Mouse (Mus musculus): ENCODE data around the gene Gbx2.

Gbx2 gene

DNA sequence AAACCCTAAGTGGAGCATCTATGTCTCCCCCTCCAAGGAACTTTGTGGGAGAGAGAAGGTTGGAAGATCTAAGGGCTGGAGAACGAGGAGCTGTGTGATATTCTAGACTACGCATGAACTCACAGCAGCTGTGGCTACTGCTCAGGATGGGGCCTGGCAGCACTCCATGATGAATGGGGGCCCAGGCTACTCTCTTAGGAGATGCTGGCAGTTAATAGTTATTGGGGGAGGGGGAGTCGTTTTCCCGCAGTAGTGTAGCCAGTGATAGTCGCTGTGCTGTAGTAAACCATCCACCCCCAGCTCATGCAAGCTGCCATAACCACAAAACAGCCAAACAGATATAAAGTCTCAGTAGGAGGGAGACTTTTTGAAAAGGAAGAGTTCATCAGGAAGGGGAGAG, 18.6 kb downstream of the Gbx2 start:
- DNase-seq (ENCODE audit: low read depth, low spot score), result no peak

DNA sequence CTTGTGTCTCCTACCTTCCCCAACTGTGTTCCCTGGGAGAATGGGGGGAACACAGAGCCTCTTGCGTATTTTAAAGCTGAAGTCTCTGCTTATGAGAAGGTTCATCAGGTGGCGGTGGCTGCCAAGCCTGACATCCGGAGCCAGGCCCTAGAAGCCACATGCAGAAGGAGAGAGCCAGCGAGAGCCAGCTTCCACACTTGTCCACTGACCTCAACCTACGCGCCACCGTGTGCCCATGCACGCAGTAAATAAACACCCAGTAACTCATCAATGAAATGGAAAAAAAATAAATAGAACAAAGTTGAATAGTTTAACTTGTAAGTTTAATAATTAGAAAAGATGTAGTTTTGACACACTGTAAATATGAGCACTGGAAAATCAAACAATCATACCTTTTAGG, 21.2 kb downstream of the Gbx2 start:
- no peak for DNase-seq (ENCODE audit: low read depth, low spot score)

DNA sequence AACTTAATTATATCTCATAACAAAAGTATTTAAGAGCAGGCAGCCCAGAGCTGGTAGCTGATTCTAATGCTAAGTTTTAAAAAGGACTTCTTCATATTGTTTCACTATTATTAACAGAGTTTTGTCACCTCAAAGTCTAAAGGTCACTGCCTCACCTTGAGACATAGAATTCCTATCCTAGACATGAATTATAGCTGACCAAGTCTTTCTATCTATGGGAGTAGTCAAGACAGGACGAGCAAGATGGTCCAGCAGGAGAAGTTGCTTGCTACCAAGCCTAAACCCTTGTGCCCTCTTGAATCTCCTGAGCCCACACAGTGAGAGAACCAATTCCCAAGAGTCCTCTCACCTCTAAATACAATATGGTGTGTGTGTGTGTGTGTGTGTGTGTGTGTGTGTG, 28.3 kb downstream of the Gbx2 start:
- DNase-seq (ENCODE audit: low read depth, low spot score), result no peak

DNA sequence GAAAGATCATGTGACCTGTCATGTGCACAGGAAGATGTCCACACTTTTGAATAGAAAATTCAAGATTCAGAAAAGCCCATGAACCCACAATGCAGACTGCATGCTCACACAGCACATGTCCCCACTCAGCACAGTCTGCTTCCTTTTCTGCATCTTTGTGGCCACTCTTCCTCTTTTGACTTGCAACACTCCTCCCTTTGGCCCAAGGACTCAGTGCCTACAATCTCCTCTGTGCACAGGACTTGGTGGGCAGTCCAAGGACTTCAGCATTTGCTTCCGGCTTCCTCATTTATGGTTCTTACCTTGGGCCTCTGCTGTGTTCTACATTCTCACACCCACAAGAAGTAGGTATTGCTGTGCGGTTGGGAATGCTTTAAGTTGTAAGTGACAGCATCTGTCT, 28.7 kb downstream of the Gbx2 start:
- no peak for DNase-seq (ENCODE audit: low read depth, low spot score)

DNA sequence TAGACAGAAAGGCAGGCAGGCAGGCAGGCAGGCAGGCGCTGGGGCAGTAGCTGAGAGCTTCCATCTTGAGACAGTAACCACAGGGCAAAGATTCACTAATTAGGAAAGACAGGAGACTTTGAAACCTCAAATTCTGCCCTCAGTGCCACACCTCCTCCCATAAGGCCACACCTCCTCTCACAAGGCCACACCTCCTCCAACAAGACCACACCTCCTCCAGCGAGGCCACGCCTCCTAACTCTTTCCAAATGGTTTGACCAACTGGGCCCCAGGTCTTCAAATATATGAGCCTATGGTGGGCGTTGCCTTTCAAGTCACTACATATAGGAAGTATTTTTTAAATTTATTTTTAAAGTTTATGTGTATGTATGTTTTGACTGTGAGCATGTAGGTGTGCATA, 29.6 kb downstream of the Gbx2 start:
- DNase-seq (ENCODE audit: low read depth, low spot score), result no peak

DNA sequence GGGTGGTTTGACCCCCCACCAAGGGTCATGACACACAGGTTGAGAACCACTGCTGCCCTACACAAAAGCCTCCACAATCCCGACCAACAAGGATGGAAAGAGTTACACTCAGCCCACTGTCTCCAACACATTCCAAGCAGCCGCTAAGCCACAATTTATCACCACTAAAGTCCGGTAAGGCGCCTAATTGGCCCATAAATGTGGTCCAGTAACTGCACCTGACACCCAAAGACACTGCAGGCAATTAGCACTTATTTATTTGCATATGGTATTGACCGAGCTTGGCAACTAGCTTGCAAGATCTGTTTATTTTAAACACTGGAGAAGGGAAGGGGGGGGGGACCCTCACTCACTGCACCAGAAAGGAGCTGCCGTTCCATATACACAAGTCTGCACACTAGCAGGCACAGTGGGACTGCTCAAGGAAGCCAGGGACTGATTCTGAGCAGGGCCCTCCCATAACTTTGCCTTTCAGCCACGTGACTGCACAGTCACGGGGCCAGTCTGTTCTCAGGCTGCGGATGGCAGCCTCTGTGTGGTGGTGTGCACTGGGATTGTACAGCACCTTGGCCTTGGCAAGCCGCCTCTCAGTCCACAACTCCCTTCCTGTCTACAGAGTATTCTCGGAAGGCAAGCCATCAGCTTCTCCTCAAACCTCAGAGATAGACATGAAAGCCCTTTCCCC, 31.1 kb downstream of the Gbx2 start:
- DNase-seq (ENCODE audit: low read depth, low spot score), result no peak

DNA sequence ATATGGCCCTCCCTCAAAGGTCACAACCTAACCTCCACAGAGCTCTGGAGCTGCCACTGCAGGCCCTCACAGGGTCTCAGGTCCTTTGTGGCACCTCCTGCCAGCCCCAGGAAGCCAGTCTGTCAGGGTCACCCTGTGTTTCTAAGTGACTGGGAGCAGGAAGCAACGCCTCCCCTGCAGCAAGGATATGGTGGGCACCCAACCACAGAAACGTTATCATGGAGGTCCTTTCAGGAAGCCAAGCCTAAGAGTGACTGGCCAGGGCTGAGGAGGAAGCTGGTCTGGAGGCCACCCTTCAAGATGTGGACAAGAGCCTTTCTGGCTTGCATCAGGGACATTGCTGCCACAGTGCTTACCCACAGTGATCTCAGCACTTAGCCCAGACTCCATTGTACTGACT, 31.9 kb downstream of the Gbx2 start:
- no peak for DNase-seq (ENCODE audit: low read depth, low spot score)

DNA sequence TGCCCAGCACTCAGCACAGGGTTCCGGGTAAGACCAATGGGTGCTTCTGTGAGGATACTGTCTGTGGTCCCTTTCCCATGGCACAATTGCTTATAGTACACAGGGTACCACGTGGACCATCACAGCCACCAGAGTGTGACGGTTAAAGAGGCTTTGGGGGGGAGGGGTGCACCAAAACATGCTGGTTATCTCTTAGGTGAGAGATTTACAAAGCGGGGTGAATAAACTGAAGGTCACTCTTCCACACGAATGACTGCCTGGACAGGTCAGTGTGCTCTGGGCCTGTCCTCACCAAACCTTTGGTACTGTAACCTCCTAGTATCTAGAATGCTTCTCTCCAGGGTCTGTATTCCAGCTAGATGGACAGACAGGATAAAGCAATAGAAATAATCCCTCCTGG, 35.2 kb downstream of the Gbx2 start:
- DNase-seq (ENCODE audit: low read depth, low spot score), result no peak

DNA sequence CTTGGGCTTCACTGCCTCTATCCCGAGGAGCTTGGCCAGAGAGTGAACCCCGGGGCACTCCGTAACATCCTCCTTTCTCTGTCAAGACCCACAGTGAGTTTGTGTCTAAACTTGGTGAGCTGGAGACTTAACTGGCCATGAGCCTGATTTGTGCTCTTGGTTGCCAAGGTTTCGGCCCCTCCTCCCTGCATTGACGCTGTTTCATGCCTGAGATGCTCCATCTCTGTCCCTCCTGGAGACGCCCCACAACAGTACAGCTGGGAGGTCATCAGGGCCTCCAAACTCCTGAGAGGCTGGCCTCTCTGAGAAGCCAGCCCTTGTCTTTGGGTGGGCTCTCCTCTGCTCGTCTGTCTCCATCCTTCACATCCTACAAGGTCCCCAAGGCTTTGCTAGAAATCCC, 38.7 kb downstream of the Gbx2 start:
- no peak for DNase-seq (ENCODE audit: low read depth, low spot score)

DNA sequence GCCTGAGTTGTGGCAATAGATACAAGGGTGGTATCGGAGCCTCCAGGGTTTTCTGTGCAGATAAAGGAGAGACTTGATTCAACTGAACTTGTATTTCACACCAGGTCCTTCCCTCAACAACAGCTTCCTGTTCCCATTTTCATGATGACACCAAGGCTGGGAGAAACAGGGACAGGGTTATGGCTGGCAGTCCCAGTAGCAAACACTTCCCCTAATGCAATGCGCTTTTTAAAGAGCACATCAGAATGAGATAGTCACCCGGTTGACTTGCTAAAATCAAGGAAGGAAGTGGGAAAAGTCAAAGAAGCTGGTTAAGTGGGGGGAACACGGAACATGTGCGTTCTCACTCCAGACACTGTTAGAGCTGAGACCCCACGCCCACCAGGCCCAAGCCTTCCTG, 39.6 kb downstream of the Gbx2 start:
- no peak for DNase-seq (ENCODE audit: low read depth, low spot score)

DNA sequence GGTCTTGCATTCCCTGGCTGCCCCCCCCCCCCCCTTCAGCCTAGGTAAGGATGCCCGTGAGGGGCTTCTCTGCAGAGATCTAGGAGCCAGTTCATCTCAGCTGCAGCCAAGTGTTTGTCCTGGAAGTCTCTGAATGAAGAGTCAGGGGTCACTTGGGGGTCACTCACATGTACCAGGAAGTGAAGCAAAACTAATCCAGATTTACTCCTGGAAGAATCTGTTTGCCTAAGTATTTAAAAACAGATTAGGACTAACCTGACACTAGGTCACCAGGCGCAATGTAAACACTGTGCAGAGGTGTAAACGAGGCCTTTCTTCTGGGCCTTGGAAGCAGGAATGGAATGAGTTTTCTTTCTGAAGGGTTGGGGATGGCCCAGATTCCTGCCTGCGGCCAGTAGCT, 45.3 kb downstream of the Gbx2 start:
- no peak for DNase-seq (ENCODE audit: low read depth, low spot score)

DNA sequence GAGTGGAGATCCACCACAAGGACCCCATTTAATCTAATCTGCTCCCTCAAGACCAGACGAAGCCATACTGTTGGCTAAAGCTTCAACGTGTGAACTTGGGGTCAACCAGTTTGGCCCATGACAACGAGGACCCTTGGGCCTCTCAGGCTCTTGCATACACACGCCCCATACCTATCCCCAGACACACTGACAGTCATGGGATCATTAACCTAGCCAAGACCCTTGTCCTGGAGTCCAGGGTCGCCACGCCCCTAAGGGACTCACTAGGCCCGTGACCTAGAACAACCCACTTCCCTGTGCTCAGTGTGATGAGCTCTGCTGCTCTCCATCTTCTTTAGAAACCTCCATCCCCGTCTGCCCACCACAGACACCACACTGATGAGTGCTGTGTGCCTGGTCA, 46.6 kb downstream of the Gbx2 start:
- no peak for DNase-seq (ENCODE audit: low read depth, low spot score)

DNA sequence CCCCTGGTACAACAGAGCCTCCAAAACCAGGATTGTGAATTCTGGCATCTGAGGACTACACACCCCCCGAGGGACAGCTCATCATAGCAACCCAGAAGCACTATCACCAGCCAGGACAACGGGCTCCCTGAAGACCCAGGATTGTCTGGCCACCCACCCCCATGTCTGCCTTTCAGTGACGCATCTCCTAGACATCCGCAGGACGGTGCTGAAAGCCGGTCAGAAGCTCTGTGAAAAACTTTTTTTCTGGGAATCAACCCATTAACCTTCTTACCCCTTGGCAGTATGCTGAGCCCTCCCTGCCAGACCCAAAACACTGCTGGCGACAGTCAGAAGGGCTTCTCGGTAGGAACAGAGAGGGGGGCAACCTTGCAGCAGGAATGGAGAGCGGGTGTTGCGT, 50.1 kb downstream of the Gbx2 start:
- no peak for DNase-seq (ENCODE audit: low read depth, low spot score)

DNA sequence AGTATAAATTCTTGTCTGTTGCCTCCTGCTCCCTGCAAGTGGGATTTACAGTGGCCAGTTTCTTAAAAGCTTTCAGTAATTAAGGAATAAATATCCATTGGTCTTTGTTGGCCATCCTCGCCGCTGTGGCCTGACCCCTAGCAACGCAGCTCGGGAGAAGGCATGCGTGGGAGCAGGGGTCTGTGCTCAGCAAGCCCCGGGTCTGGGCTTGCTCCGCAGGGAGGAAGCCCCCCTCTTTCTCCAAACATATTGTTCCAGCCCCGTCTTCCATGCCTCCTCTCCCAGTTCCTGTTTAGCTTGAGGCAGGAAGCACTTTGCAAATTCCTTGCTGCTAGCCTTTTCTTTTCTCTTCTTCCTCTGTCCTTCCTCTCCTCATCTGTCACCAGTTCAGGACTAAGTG, 50.8 kb downstream of the Gbx2 start:
- DNase-seq (ENCODE audit: low read depth, low spot score), result no peak

DNA sequence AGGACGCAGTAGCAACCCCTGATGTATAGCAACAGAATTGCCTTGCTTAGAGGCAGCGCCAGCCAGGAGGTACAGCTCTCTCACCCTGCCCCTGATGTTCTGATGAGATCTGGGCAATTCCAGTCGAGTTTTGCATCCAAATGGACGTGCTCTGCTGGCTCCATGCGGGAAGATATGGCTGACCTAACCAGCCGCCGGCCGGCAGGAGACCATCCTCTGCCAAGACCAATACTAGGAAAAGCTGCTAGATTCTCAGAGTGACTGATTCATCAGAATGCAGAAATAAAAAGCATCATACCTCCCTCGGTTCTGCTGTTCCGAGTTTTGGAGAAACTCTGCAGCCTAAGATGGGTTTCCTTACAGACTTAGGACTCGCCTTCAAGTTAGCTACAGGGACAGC, 52.5 kb downstream of the Gbx2 start:
- DNase-seq (ENCODE audit: low read depth, low spot score), result no peak
